Mouse (Mus musculus): ENCODE data around the gene Cdk14. TPM values are rescaled to one million over a fixed set of nuclear protein-coding genes. Genes with fewer than 3 reads are reported as not detected.

Cdk14 gene
- total RNA-seq, 2 experiments from 2014 or later, result 209 to 215 TPM

- DNase-seq (ENCODE audit: low spot score in 2 of 2), result no peak
Measured at GRCm38 (mm10) chr5:5008153-5008745, 411.9 kb downstream of the Cdk14 start.

- DNase-seq (ENCODE audit: low spot score in 2 of 2), result no peak
Measured at GRCm38 (mm10) chr5:5007489-5008152, 412.5 kb downstream of the Cdk14 start.

GRCm38 (mm10) chr5:5005633-5006032 is 414.5 kb downstream of the Cdk14 start:
- DNase-seq (ENCODE audit: low spot score in 2 of 2), result no peak

- no peak for DNase-seq (ENCODE audit: low spot score in 2 of 2)
Measured at GRCm38 (mm10) chr5:5004740-5005139, 415.4 kb downstream of the Cdk14 start.

GRCm38 (mm10) chr5:4993192-4993601 is 426.9 kb downstream of the Cdk14 start:
- DNase-seq (ENCODE audit: low spot score in 2 of 2), result peak; percentile 86 to 92

GRCm38 (mm10) chr5:4991023-4991422 is 429.1 kb downstream of the Cdk14 start:
- DNase-seq (ENCODE audit: low spot score in 2 of 2), result peak; percentile 19 to 37

- DNase-seq (ENCODE audit: low spot score in 2 of 2), result peak in 1 of 2 experiments; percentile 15
Measured at GRCm38 (mm10) chr5:4990237-4990636, 429.9 kb downstream of the Cdk14 start.

GRCm38 (mm10) chr5:4986181-4986580 is 433.9 kb downstream of the Cdk14 start:
- no peak for DNase-seq (ENCODE audit: low spot score in 2 of 2)

GRCm38 (mm10) chr5:4979551-4979950 is 440.6 kb downstream of the Cdk14 start:
- peak in 1 of 2 experiments; percentile 63 for DNase-seq (ENCODE audit: low spot score in 2 of 2)

GRCm38 (mm10) chr5:4973408-4973807 is 446.7 kb downstream of the Cdk14 start:
- DNase-seq (ENCODE audit: low spot score in 2 of 2), result no peak

GRCm38 (mm10) chr5:4962063-4962610 is 458.0 kb downstream of the Cdk14 start:
- peak; percentile 54 to 62 for DNase-seq (ENCODE audit: low spot score in 2 of 2)

GRCm38 (mm10) chr5:4961636-4962035 is 458.5 kb downstream of the Cdk14 start:
- DNase-seq (ENCODE audit: low spot score in 2 of 2), result no peak

- DNase-seq (ENCODE audit: low spot score in 2 of 2), result no peak
Measured at GRCm38 (mm10) chr5:4959446-4959845, 460.7 kb downstream of the Cdk14 start.

- no peak for DNase-seq (ENCODE audit: low spot score in 2 of 2)
Measured at GRCm38 (mm10) chr5:4955993-4956392, 464.1 kb downstream of the Cdk14 start.

- DNase-seq (ENCODE audit: low spot score in 2 of 2), result no peak
Measured at GRCm38 (mm10) chr5:4955392-4955791, 464.7 kb downstream of the Cdk14 start.

GRCm38 (mm10) chr5:4949433-4949832 is 470.7 kb downstream of the Cdk14 start:
- DNase-seq (ENCODE audit: low spot score in 2 of 2), result no peak

GRCm38 (mm10) chr5:4948090-4948954 is 471.8 kb downstream of the Cdk14 start:
- no peak for DNase-seq (ENCODE audit: low spot score in 2 of 2)

- no peak for DNase-seq (ENCODE audit: low spot score in 2 of 2)
Measured at GRCm38 (mm10) chr5:4935131-4935530, 485.0 kb downstream of the Cdk14 start.

- DNase-seq (ENCODE audit: low spot score in 2 of 2), result no peak
Measured at GRCm38 (mm10) chr5:4934491-4934890, 485.6 kb downstream of the Cdk14 start.

- DNase-seq (ENCODE audit: low spot score in 2 of 2), result no peak
Measured at GRCm38 (mm10) chr5:4931539-4932143, 488.5 kb downstream of the Cdk14 start.

- DNase-seq (ENCODE audit: low spot score in 2 of 2), result no peak
Measured at GRCm38 (mm10) chr5:4929628-4930027, 490.5 kb downstream of the Cdk14 start.

Measured in left cerebral cortex, adult 18-20 months (tissue).